Mouse (Mus musculus) CH12.LX (cell line): Measurements from ENCODE around the gene Tmem147. TPM values are rescaled to one million over a fixed set of nuclear protein-coding genes. Genes with fewer than 3 reads are reported as not detected.

Experiments
- DNase-seq: peaks from one replicate; pipeline ENCODE4 v3.0.0-alpha.2; 2013; ENCODE audit errors: extremely low read depth
- H3K27ac ChIP-seq: 2 replicates; pipeline ENCODE4 v1.5.1; 2012; ENCODE audit warnings: low read depth, mild to moderate bottlenecking, control low read depth, moderate library complexity; ENCODE audit not compliant: insufficient read depth
- H3K27me3 ChIP-seq: replicated peaks from 2 replicates; pipeline ENCODE3; 2012; ENCODE audit warnings: inconsistent platforms
- H3K36me3 ChIP-seq, 2 experiments: replicated peaks in 1 of 2; 2 replicates each; pipeline versions ENCODE3 to v1.6.1; 2012; ENCODE audit warnings: inconsistent platforms in 1 of 2, low read length in 1 of 2, mild to moderate bottlenecking in 1 of 2, mixed read lengths in 1 of 2, moderate library complexity in 1 of 2; ENCODE audit not compliant: control insufficient read depth in 1 of 2, insufficient read depth in 1 of 2
- H3K4me1 ChIP-seq, 2 experiments: 2 replicates each; pipeline ENCODE4 v1.6.1; 2012; ENCODE audit warnings: inconsistent platforms in 1 of 2, moderate library complexity in 1 of 2; ENCODE audit not compliant: insufficient read depth in 2 of 2, control insufficient read depth in 1 of 2
- H3K4me2 ChIP-seq: 2 replicates; pipeline ENCODE4 v1.6.1; 2012; ENCODE audit warnings: low read depth, mild to moderate bottlenecking, control low read depth; ENCODE audit not compliant: poor library complexity, insufficient read depth, severe bottlenecking
- H3K4me3 ChIP-seq, 3 experiments: fragments of 150-350 bp in 1 of 3; sonication (generic) in 1 of 3; replicated peaks in 1 of 3; 2 replicates each; pipeline versions ENCODE3 to v1.5.1; 2011 to 2012; ENCODE audit warnings: low read depth in 2 of 3, low read length in 2 of 3, mild to moderate bottlenecking in 2 of 3, moderate library complexity in 2 of 3, control low read depth in 1 of 3, improper control_type of control experiment in 1 of 3, inconsistent platforms in 1 of 3, mixed read lengths in 1 of 3; ENCODE audit not compliant: poor library complexity in 1 of 3
- H3K79me2 ChIP-seq: replicated peaks from 2 replicates; pipeline ENCODE4 v1.6.1; 2012; ENCODE audit warnings: mild to moderate bottlenecking, moderate library complexity; ENCODE audit not compliant: control insufficient read depth, poor library complexity, insufficient read depth, severe bottlenecking; ENCODE audit errors: extremely low read depth
- H3K9ac ChIP-seq: 2 replicates; pipeline ENCODE4 v1.6.1; 2012; ENCODE audit warnings: low read depth, mild to moderate bottlenecking, control low read depth, moderate library complexity; ENCODE audit not compliant: insufficient read depth
- H3K9me3 ChIP-seq: replicated peaks from 2 replicates; pipeline ENCODE3; 2012; ENCODE audit warnings: low read length, inconsistent platforms, mixed read lengths
- BHLHE40 ChIP-seq: IDR thresholded peaks from 2 replicates; pipeline ENCODE4 v1.6.1; 2011; ENCODE audit warnings: mild to moderate bottlenecking, low read depth, low read length, improper control_type of control experiment
- CHD1 ChIP-seq: IDR thresholded peaks from 2 replicates; pipeline ENCODE4 v1.6.1; 2012; ENCODE audit warnings: low read depth, low read length, improper control_type of control experiment, inconsistent platforms
- CTCF ChIP-seq, 2 experiments: IDR thresholded peaks in 1 of 2; conservative IDR thresholded peaks in 1 of 2; 2 replicates each; pipeline ENCODE4 v1.5.1; 2011 to 2012; ENCODE audit warnings: low read depth in 2 of 2, low read length in 2 of 2, improper control_type of control experiment in 1 of 2, inconsistent platforms in 1 of 2, mild to moderate bottlenecking in 1 of 2, moderate library complexity in 1 of 2
- ELF1 ChIP-seq: IDR thresholded peaks from 2 replicates; pipeline ENCODE4 v1.6.1; 2014; ENCODE audit warnings: low read depth, mild to moderate bottlenecking, inconsistent platforms, low read length, improper control_type of control experiment
- EP300 ChIP-seq: IDR thresholded peaks from 2 replicates; pipeline ENCODE4 v1.6.1; 2011; ENCODE audit warnings: low read length, improper control_type of control experiment
- IRF4 ChIP-seq: IDR thresholded peaks from 2 replicates; pipeline ENCODE4 v1.6.1; 2014; ENCODE audit warnings: low read depth, mild to moderate bottlenecking, inconsistent platforms, low read length, improper control_type of control experiment
- JUND ChIP-seq: conservative IDR thresholded peaks from 2 replicates; pipeline ENCODE4 v1.6.1; 2011; ENCODE audit warnings: low read depth, low read length, improper control_type of control experiment
- MAFK ChIP-seq: IDR thresholded peaks from 2 replicates; pipeline ENCODE4 v1.6.1; 2011; ENCODE audit warnings: low read length, improper control_type of control experiment; ENCODE audit not compliant: insufficient replicate concordance
- MXI1 ChIP-seq: IDR thresholded peaks from 2 replicates; pipeline ENCODE4 v1.6.1; 2011; ENCODE audit warnings: mild to moderate bottlenecking, low read depth, low read length, improper control_type of control experiment
- MYC ChIP-seq: IDR thresholded peaks from 2 replicates; pipeline ENCODE4 v1.6.1; 2011; ENCODE audit warnings: low read depth, mild to moderate bottlenecking, improper control_type of control experiment, low read length
- NRF1 ChIP-seq: IDR thresholded peaks from 2 replicates; pipeline ENCODE4 v1.6.1; 2014; ENCODE audit warnings: low read depth, mild to moderate bottlenecking, inconsistent platforms, low read length, improper control_type of control experiment, moderate library complexity
- PAX5 ChIP-seq: IDR thresholded peaks from 2 replicates; pipeline ENCODE4 v1.6.1; 2012; ENCODE audit warnings: low read length, inconsistent platforms, mixed read lengths
- RAD21 ChIP-seq: IDR thresholded peaks from 2 replicates; pipeline ENCODE4 v1.6.1; 2011; ENCODE audit warnings: low read depth, mild to moderate bottlenecking, low read length, improper control_type of control experiment, moderate library complexity
- RCOR1 ChIP-seq: conservative IDR thresholded peaks from 2 replicates; pipeline ENCODE4 v1.6.1; 2012; ENCODE audit warnings: low read depth, mild to moderate bottlenecking, inconsistent platforms, low read length, improper control_type of control experiment
- TBP ChIP-seq: conservative IDR thresholded peaks from 2 replicates; pipeline ENCODE4 v1.6.1; 2011; ENCODE audit warnings: low read depth, low read length, improper control_type of control experiment
- TCF12 ChIP-seq: IDR thresholded peaks from 2 replicates; pipeline ENCODE4 v1.6.1; 2014; ENCODE audit warnings: low read depth, mild to moderate bottlenecking, inconsistent platforms, low read length, improper control_type of control experiment
- UBTF ChIP-seq: IDR thresholded peaks from 2 replicates; pipeline ENCODE4 v1.6.1; 2012; ENCODE audit warnings: low read depth, mild to moderate bottlenecking, inconsistent platforms, low read length, improper control_type of control experiment, moderate library complexity
- USF1 ChIP-seq: IDR thresholded peaks from 2 replicates; pipeline ENCODE4 v1.6.1; 2014; ENCODE audit warnings: low read depth, mild to moderate bottlenecking, inconsistent platforms, low read length, improper control_type of control experiment
- USF2 ChIP-seq: conservative IDR thresholded peaks from 2 replicates; pipeline ENCODE4 v1.6.1; 2011; ENCODE audit warnings: low read depth, low read length, improper control_type of control experiment
- ZC3H11A ChIP-seq: IDR thresholded peaks from 2 replicates; pipeline ENCODE4 v1.6.1; 2012; ENCODE audit warnings: low read depth, mild to moderate bottlenecking, inconsistent platforms, low read length, improper control_type of control experiment
- ZNF384 ChIP-seq: IDR thresholded peaks from 2 replicates; pipeline ENCODE4 v1.6.1; 2012; ENCODE audit warnings: low read depth, low read length, improper control_type of control experiment, inconsistent platforms
- dilution Hi-C: fragments of 300-500 bp; cut with MboI; formaldehyde crosslinking; loops from 2 replicates; pipeline ENCODE4 v1.14.3; 2020; ENCODE audit warnings: low sequenced_read_pairs; ENCODE audit not compliant: extremely low pct_unique_long_range_greater_than_20kb, extremely low pct_ligation_motif_present
- in situ Hi-C: fragments of 300-500 bp; cut with MboI; formaldehyde crosslinking; loops from 3 replicates; pipeline ENCODE4 v1.14.3; 2019; ENCODE audit warnings: low sequenced_read_pairs, low pct_ligation_motif_present, low pct_unique_long_range_greater_than_20kb, mixed read lengths
- polyA plus RNA-seq: library from polyadenylated mRNA; unstranded; fragments of >175 nt; gene quantifications from 2 replicates; pipeline ENCODE4 v1.2.1, GENCODE M21; 2012; ENCODE audit warnings: low read depth; ENCODE audit not compliant: insufficient read length
- total RNA-seq, 2 experiments: library from RNA; depleted of rRNA; stranded (reverse); fragments of 300-350 nt in 1 of 2; fragments of >200 nt in 1 of 2; gene quantifications; 2 replicates each; pipeline ENCODE4 v1.2.3; 2012 to 2014

Tmem147 gene
- total and polyA plus RNA-seq, 3 experiments = 137 to 152 (median 149) TPM

DNA sequence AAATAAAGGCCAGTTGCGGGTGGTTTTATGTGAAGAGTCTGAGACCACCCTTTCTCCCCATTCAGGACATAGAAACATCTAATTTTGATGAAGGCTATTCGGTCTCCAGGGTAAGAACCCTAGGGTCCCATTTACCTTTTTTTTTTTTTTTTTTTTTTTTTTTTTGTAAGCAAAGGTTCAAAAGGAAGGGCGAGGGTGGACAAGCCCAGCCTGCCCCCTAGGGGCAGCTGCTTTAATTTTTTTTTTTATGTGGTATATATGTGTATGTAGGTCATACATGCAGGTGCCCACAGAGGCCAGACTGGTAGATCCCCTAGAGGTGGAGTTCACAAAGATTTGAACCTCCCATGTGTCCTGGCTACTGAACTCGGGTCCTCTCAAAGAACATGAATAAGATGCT, 37.1 kb upstream of the Tmem147 start:
- DNase-seq = no peak
- dilution Hi-C loops = no loop called here
- in situ Hi-C loops = no loop called here

DNA sequence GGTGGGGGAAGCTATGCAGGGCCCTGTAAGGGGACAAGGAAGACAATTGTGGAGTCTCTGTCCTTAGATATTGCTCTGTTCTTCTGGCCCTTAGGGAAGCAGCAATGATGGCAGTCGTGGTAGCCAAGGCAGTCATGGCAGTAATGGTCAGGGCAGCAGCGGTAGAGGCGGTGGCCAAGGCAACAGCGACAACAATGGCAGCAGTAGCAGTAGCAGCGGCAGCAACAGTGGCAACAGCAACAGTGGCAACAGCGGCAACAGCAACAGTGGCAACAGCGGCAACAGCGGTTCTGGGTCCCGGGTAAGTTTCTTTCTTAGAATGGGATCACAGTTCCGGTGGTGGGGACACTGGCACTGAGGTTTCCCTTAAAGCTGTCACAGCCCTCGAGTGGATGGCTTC, 35.8 kb upstream of the Tmem147 start:
- dilution Hi-C loops (no loop called here), in situ Hi-C loops (no loop called here)
- Histone ChIP-seq H3K9ac (no peak overlapping the region), H3K27ac (no peak overlapping the region), H3K36me3 (no peaks in the 10 kb centered on the region), H3K4me1 (peaks cover 4 to 36% of the 10 kb centered on the region in 2 experiments; a peak in 3 of 4 replicates), H3K79me2 (no peaks in the 10 kb centered on the region), H3K27me3 (peaks cover 2% of the 10 kb centered on the region), H3K9me3 (no peaks in the 10 kb centered on the region), H3K4me2 (no peak overlapping the region), H3K4me3 (no peak overlapping the region)
- no peak for DNase-seq
- TF ChIP-seq JUND (no peak), IRF4 (no peak), USF2 (no peak), CTCF (conservative IDR thresholded peaks at IDR 0.05 in 1 of 2, IDR thresholded peaks at IDR 0.05 in 1 of 2; ENCODE audit: low read depth in 2 of 2, low read length in 2 of 2) (no peak), USF1 (no peak), MXI1 (no peak), MYC (no peak), MAFK (no peak), ELF1 (no peak), RCOR1 (no peak), CHD1 (no peak), ZC3H11A (no peak)

More for the DNA sequence above, 37.1 kb upstream of the Tmem147 start:
- H3K4me3 ChIP-seq = no peak overlapping the region
- no peak for TF ChIP-seq IRF4
- TF ChIP-seq ZNF384 = peak; percentile 91
- TF ChIP-seq CTCF (conservative IDR thresholded peaks at IDR 0.05 in 1 of 2, IDR thresholded peaks at IDR 0.05 in 1 of 2; ENCODE audit: low read depth in 2 of 2, low read length in 2 of 2) = peak in 1 of 2 experiments; percentile 46; a peak in 2 of 4 replicates
- TF ChIP-seq TCF12 = no peak
- TF ChIP-seq TBP = no peak
- TF ChIP-seq NRF1 = no peak
- TF ChIP-seq RAD21 = peak; percentile 33
- no peak for TF ChIP-seq MXI1
- TF ChIP-seq EP300 = no peak
- no peak for TF ChIP-seq ZC3H11A
- no peak for TF ChIP-seq UBTF
- no peak for TF ChIP-seq PAX5
- TF ChIP-seq BHLHE40 = no peak
- no peak for TF ChIP-seq USF2
- no peak for TF ChIP-seq JUND
- no peak overlapping the region for H3K9ac ChIP-seq
- peaks cover 2% of the 10 kb centered on the region for H3K27me3 ChIP-seq
- H3K9me3 ChIP-seq = peaks cover 4% of the 10 kb centered on the region
- no peak overlapping the region for H3K4me2 ChIP-seq
- no peaks in the 10 kb centered on the region for H3K79me2 ChIP-seq
- no peak overlapping the region for H3K27ac ChIP-seq
- H3K36me3 ChIP-seq = no peaks in the 10 kb centered on the region
- peaks cover 4 to 26% of the 10 kb centered on the region in 2 experiments; a peak in 3 of 4 replicates for H3K4me1 ChIP-seq
